Mouse (Mus musculus): ENCODE measurements at regions not wholly inside any gene's neighbourhood (a gene's known extent, or its start where the extent isn't known, plus 50 kb on each side); places are given as distances from the start of the nearest gene placed in this dataset.

DNA sequence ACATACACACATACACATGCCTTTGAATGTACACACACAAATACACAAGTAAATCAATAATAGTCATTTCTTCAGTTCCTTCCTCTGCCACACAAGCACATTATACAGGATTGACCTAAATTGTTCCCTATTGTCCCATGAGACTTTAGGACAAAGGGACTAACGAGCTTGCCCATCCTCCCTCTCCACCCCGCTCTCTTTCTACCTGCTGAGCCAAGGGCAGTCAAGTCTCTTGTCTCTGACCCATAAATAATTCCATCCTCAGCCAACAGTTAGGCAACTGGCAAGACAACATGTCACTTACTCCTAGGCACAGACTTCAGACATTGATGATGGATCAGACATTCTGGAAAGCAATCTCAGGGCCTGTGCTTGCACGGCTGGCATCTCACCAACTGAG is 56.3 kb upstream of the Kcnk2 start:
- no peak for DNase-seq

All from gastrocnemius, postnatal 10 days (tissue).